Mouse (Mus musculus) cortical plate, adult 2 months (tissue): ENCODE results near the gene Cabin1. TPM values are rescaled to one million over a fixed set of nuclear protein-coding genes. Genes with fewer than 3 reads are reported as not detected.

Source experiments
- H3K27ac ChIP-seq: fragments of 200-500 bp; 2 replicates; pipeline ENCODE4 v1.5.1; 2012; ENCODE audit warnings: low read length, control low read depth, inconsistent platforms; ENCODE audit not compliant: insufficient read depth
- H3K4me1 ChIP-seq: fragments of 200-500 bp; 2 replicates; pipeline ENCODE4 v1.6.1; 2011; ENCODE audit warnings: low read length; ENCODE audit not compliant: control insufficient read depth, insufficient read depth
- H3K4me3 ChIP-seq: fragments of 200-500 bp; 2 replicates; pipeline ENCODE4 v1.5.1; 2011; ENCODE audit warnings: mild to moderate bottlenecking, low read length, control low read depth; ENCODE audit not compliant: insufficient read depth
- CTCF ChIP-seq: fragments of 200-500 bp; IDR thresholded peaks from 2 replicates; pipeline ENCODE4 v1.5.1; 2011; ENCODE audit warnings: mild to moderate bottlenecking, control low read depth, low read length; ENCODE audit not compliant: insufficient read depth; ENCODE audit errors: extremely low read depth
- POLR2A ChIP-seq: fragments of 200-500 bp; IDR thresholded peaks from 2 replicates; pipeline ENCODE4 v1.6.1; 2011; ENCODE audit warnings: mild to moderate bottlenecking, low read length, control low read depth; ENCODE audit not compliant: insufficient read depth; ENCODE audit errors: extremely low read depth
- polyA plus RNA-seq: library from polyadenylated mRNA; depleted of rRNA; stranded (reverse); fragments of >200 nt; gene quantifications from 2 replicates; pipeline ENCODE4 v1.2.3, GENCODE M21; 2012

Cabin1 gene
- polyA plus RNA-seq, 1 experiment: 57.8 TPM

DNA sequence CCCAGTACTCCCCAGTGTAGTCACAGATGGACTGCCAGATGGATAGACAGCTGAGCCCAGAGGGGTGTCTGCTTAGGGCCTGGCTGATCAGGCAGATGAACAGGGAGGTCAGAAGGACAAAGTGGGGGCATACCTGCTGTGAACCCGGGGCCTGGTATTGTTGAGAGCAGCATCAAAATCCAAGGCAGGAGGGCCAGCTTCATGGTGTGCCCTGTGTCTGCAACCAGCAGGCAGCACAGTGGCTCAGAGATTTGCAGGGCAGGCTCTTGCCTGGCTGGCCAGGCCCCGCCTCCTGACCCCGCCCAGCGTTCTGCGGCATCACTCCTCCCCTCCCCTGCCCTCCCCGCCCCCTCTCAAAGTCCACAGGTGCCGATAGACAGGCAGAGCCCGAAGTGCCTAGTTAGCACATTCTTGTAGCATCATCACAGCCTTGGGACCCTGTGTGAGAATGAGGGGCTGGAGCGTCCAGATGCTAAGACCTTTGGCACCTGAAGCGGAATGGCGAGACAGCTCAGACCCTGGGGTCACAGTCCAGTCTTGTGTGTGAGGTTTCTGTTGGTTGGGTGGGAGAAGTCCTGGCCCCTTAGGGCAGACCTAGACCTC, 120.3 kb downstream of the Cabin1 start, which contains the start of gene Susd2:
Gene Susd2 (minus strand): TSS at position 268 of the 603 bp plus-strand sequence.
- peak; percentile 42; the same call in 1 of the 2 replicates for TF ChIP-seq POLR2A
- TF ChIP-seq CTCF: no peak
- Histone ChIP-seq H3K4me1 (peaks cover 1% of the 10 kb centered on the region; the same call in 1 of the 2 replicates), H3K4me3 (no peak within 1 kb of the TSS), H3K27ac (no peak within 1 kb of the TSS)

DNA sequence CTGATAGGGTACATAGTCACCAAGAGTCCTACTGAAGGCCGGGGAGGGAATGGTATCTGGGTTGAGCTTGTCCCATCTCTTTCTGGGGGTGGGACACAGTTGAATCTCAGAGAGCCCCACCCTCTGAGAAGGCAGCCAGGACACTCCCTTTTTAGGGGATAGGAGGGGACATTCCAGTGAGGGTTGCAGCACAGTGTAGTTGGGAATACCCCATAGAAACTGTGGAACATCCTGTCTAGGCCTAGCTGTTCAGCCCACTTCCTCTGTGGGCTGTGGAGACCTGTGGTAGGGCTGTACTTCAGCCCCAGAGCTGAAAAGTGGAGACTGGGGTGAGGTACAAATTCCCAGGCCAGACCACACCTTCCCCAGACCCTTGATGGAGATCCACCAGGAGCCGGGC, 121.2 kb downstream of the Cabin1 start:
- peaks cover 1% of the 10 kb centered on the region; the same call in 1 of the 2 replicates for H3K4me1 ChIP-seq
- no peak overlapping the region for H3K27ac ChIP-seq
- TF ChIP-seq CTCF: no peak
- TF ChIP-seq POLR2A: no peak
- no peak overlapping the region for H3K4me3 ChIP-seq

DNA sequence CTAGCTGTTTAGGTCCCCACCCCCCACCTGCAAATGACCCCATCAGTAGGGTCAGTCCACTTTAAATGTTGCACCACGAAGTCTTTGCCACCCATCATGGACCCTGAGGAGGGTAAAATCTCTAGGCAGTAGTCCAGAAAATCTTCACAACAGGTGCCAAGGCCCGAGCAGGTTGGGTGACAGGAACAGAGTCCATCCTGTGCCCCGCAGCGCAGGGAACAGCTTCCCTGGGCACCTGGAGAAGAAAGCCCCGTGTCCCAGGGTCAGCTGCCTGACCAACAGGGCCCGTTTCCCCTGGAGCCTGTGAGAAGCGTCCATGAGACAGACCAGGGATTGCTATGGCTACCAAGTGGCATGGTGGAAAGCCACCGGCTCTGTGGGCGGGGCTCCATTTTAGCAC, 121.7 kb downstream of the Cabin1 start:
- peaks cover under 1% of the 10 kb centered on the region; the same call in 1 of the 2 replicates for H3K4me1 ChIP-seq
- H3K4me3 ChIP-seq: no peak overlapping the region
- no peak for TF ChIP-seq POLR2A
- TF ChIP-seq CTCF: no peak
- no peak overlapping the region for H3K27ac ChIP-seq

DNA sequence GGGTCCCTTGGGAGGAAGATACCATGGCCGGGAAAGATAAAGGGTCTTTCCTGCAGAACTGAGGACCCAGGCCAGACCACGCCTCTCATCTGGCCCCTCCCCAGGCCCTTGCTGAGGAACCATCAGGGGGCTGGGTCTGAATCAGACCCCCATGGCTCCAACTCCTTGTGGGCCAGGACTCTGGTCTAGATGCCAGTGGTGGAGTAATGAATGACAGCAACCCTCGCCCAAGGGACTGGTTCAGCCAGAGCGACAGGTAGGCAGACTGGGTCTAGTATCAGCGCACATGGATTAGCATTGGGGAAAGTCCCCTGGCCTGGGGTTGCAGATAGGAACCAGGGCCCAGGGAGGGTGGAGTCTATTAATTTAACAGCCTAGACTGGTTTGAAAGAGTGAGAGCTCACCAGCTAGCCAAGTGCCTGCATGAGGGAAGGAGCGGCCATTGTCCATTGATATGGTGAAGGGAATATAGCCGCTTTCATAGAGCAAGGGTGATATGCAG, 122.4 kb downstream of the Cabin1 start:
- Histone ChIP-seq H3K27ac (no peak overlapping the region), H3K4me3 (no peak overlapping the region), H3K4me1 (no peaks in the 10 kb centered on the region; the same call in 1 of the 2 replicates)
- TF ChIP-seq POLR2A: no peak
- no peak for TF ChIP-seq CTCF

DNA sequence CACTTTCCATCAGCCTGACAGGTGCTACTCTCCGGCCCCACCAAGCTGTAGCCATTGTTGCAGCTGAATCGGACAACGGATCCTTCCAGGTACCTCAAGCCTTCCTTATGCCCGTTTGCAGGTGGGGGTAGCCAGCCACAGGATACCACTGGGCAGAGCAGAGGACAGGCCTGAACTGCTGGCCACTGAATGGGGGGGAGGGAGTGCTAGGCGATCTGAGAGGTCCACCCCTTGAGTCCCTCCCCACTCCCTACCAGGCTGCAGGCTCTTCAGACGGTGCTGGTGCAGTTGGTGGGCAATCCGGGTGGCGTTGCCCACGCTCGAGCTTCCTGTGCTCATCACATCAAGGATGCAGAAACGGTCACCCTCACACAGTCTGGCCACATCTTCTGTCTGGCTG, 126.4 kb downstream of the Cabin1 start:
- Histone ChIP-seq H3K27ac (no peak overlapping the region), H3K4me3 (no peak overlapping the region), H3K4me1 (no peaks in the 10 kb centered on the region)
- TF ChIP-seq CTCF (no peak), POLR2A (no peak)

DNA sequence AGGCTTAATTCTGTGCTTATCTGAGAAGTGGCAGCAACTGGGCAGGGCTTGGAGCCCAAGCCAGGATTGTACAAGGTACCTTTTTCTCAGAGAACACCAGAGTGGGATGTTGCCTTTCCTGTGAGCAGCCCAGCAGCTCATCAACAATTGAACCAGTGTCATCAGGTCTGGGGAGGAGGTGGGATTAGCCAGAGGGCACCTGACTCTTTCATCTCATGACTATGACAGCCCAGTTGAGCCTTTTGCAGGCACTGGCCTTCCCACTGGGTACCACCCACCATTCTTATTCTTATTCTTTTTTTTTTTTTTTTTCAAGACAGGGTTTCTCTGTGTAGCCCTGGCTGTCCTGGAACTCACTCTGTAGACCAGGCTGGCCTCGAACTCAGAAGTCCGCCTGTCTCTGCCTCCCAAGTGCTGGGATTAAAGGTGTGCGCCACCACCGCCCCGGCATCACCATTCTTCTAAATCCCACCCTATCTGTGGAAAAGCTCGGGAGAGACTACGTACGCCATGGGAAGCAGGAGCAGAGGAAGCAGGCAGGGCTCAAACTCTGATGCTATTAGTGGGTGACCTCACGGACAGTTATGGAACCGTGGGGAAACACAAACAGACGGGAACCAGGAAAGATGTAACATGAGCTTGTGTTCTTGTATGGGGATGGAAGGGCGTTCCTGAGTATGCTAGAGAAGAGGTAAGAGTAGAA, 127.9 kb downstream of the Cabin1 start:
- TF ChIP-seq POLR2A: no peak
- TF ChIP-seq CTCF: no peak
- no peak overlapping the region for H3K4me3 ChIP-seq
- H3K27ac ChIP-seq: no peak overlapping the region
- H3K4me1 ChIP-seq: no peaks in the 10 kb centered on the region

DNA sequence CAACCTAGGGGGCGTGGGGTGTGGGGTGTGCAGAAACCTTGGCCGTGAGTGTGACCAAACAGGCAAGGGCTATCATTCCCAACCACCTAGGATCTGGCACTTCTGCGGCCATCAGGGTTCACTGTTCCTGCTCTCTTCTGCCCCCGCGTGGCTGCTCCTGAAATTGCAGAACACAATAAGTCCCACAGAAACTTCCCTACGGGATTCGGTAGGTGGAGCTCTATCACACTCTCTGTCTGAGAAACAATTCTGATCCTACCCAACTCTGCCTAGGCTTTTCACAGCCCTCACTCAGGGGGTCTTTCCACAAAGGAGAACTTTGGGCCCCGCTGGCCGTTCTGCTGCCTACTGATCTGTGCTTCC, 128.5 kb downstream of the Cabin1 start:
- Histone ChIP-seq H3K4me1 (no peaks in the 10 kb centered on the region), H3K4me3 (no peak overlapping the region), H3K27ac (no peak overlapping the region)
- TF ChIP-seq POLR2A (no peak), CTCF (peak; percentile 99)

DNA sequence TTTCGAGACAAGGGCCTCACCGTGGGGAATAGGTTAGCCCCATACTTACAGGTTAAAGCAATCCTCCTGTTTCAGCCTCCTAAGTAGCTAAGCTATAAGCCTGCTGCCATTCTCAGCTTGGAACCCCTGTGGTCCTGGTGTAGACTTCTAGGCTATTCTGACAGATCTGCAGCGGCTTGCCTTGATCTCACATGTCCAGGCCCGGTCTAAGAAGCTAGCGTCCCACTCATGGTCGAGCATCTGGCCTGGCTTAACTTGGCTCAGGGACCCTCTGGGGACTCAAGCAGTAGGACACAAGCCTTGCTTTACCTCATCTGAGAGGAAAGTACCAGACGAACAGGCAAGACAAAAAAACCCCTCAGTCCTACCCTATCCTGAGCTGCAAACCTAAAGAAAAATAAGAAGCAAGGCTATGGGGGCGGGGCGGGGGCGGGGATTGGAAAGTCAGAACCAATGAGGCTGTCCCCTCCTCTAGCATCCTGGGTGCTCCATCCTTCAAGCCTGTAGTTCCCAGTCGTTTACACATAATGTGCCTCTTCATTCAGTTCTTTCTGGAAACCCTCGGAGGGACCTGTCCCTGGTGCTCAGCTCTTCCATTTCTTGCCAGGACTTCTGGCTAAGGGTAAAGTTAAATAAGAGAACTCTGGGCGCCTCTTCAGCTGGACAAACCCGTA, 129.0 kb downstream of the Cabin1 start:
- no peak for TF ChIP-seq CTCF
- no peak for TF ChIP-seq POLR2A
- H3K4me1 ChIP-seq: no peaks in the 10 kb centered on the region
- H3K4me3 ChIP-seq: no peak overlapping the region
- no peak overlapping the region for H3K27ac ChIP-seq

DNA sequence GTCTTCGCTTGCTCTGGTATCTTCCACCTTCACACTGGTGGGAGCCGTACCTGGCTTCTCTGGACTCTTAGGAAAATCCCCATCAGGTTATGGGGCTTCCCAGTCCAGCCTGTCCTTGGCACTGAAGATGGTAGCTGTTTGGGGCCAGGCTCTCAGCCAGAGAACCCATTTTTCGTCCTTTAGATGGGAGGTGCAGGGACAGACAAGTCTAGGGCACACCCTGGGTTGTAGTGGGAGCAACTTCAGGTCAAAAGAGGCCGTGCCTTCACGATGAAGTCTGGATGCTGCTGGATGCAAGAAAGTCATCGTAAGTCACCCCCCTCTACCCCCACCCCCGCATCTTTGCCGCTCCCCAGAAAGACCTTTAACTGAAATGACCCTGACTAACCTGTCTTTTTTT, 129.5 kb downstream of the Cabin1 start:
- no peaks in the 10 kb centered on the region for H3K4me1 ChIP-seq
- no peak overlapping the region for H3K27ac ChIP-seq
- H3K4me3 ChIP-seq: no peak overlapping the region
- TF ChIP-seq POLR2A (no peak), CTCF (no peak)
